Mouse (Mus musculus) megakaryocyte progenitor cell, adult 5-6 weeks (primary cell): ENCODE data around the gene Nbea. TPM values are rescaled to one million over a fixed set of nuclear protein-coding genes. Genes with fewer than 3 reads are reported as not detected.

Experiments used
- ATAC-seq: replicated peaks from 2 replicates; pipeline ENCODE4 v1.8.0; 2016; ENCODE audit warnings: mild to moderate bottlenecking, moderate TSS enrichment, inconsistent platforms; ENCODE audit not compliant: poor library complexity
- total RNA-seq, 2 experiments: library from RNA; stranded (forward) in 1 of 2; stranded (reverse) in 1 of 2; fragments of 157-497, 149-512 nt in 1 of 2; fragments of 200-1000 nt in 1 of 2; gene quantifications; 2 replicates each; pipeline versions ENCODE4 v1.2.3 to v1.2.4; 2015 to 2017

Nbea gene
- total RNA-seq (2015) (0.27 TPM in 1 of 2 replicates, not detected in the other), total RNA-seq (2017) (under 0.01 and 0.84 TPM in 2 replicates)

GRCm38 (mm10) chr3:56183159-56184133 lies at the start of gene Nbea:
Gene Nbea, minus strand, starts transcription at chr3:56183701.
- peak; percentile 61 for ATAC-seq

DNA sequence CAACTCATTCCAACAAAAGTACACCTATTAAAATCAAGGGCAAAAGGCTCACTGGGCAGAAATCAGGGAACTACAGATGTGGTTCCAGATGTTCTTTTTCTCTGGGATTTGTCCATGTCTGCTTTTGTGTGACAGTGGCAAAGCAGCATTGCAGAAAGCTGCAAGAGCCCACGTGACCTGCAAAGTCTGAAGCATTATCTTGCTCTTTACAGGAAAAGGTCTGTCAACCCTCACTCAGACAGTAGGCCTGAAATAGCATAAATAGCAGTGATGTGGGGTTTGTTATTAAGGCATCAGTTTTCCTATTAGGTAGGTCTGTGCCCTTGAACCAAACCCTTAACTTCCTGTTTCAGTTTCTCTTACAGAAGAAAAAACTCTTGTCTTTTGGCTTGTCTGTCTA lies 45.8 kb upstream of the Nbea start:
- ATAC-seq, result no peak

- no peak for ATAC-seq
These were observed 32.5 kb upstream of the Nbea start for GRCm38 (mm10) chr3:56215989-56216388.

DNA sequence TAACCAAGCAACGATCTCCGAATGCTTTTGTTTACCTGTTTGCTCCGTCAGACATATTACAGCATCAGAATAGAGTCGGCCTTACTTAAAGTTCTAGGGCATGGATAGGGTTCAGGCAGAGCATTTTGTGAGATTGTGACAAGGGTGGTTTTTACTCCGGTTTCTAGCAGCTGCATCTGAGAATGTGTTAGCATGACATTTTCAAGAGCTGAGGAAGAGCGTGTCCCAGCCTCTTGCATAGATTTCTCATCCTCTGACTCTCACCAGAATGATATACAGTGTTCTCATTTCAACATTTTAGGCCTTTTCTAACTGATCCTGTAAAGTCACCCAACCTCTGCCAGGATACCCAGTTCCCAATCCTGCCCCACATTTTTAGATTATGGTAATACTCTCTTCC lies 20.5 kb upstream of the Nbea start:
- no peak for ATAC-seq

DNA sequence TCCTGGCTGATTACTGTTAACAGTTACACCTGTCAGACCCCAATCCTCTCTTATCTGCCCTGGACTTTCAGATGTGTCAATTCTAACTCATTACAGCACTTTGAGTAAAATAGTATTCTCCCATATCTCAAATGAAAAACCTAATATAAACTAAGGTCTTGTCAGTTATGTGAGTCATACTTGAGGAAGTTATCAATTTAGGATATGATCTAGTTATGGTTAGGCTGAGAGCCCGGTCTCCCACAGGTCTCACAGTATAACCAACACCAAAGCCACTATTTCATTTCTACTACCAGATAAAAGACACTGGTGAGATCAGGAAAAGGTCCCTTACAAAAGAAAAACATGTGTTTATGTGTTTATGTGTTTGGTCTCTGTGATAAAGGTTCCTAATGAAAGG lies 4.7 kb upstream of the Nbea start:
- no peak for ATAC-seq

DNA sequence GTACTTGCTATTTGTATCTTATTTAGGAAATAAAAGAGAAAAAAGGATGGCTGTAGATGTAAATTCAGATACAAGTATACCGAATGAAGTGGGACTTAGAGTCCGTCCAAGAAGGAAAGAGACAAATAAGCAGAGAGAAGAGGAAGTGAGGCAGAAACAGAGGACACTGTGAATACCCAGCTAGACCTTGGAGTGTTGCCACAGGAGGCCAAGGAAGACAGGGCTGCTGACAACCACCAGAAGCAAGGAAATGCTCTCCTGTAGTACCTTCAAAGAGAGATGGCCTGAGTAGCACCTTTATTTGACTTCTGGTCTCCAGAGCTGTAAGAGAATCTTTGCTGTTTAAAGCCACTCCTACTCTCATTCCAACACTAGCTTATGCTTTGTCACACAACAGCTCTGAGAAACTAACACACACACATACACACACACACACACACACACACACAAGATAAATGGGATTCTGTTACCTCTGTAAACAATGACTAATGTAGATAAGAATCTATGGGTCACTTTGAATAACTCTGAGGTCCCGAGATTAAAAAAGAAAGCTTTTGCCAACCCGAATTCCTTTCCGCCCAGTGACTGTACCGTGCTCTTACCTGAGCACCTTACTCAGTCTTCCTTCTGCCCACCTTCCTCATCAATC lies 3.8 kb upstream of the Nbea start:
- no peak for ATAC-seq

GRCm38 (mm10) chr3:56182371-56183158 lies 936 bp downstream of the Nbea start:
- ATAC-seq, result 0 out of 2 replicates have a peak, but pooled peaks have one; percentile 17

GRCm38 (mm10) chr3:56181991-56182370 lies 1.5 kb downstream of the Nbea start:
- ATAC-seq, result no peak

- peak; percentile 37; the same call in 1 of the 2 replicates for ATAC-seq
These were observed 2.5 kb downstream of the Nbea start for GRCm38 (mm10) chr3:56181025-56181424.

DNA sequence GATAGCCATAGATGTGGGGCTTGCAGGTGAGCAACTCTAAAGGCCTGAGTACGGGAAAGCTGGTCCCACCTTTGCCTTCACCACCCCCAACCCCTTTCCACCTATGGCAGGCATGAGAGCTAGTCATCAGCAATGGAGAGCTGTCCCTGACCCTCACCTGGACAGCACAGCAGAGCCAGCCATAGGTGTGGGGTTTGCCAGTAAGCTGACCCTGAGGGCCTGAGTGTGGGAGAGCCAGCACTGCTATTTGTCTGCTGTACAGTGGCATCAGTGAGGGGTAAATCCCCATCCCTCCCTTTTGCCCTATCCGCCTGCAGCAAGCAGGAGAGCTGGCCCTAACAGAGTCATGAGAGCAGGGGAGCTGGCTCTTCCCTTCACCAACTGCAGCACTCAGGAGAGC lies 25.6 kb downstream of the Nbea start:
- ATAC-seq, result no peak

GRCm38 (mm10) chr3:56126674-56127073 lies 56.8 kb downstream of the Nbea start:
- no peak for ATAC-seq

DNA sequence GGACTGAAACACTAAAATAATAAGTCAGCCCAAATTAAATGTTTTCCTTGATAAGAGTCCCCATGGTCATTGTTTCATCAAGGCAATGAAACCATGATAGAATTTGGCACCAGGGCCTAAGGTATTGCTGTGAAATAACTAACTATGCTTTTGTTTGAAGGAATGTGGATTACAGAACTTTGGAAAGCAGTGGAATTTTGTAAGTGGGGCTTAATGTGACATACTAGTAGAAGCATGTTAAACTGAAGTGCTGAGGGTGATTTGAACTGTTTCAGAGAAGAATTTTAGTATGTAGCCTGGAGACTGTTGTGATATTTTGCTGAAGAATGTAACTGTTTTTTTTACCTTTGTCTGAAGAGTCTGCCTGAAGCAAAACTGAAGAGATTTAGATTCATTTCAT lies 66.9 kb downstream of the Nbea start:
- no peak for ATAC-seq

GRCm38 (mm10) chr3:56108101-56108500 lies 75.4 kb downstream of the Nbea start:
- no peak for ATAC-seq

- no peak for ATAC-seq
These were observed 86.4 kb downstream of the Nbea start for GRCm38 (mm10) chr3:56097105-56097504.

GRCm38 (mm10) chr3:56079015-56079612 lies 104.4 kb downstream of the Nbea start:
- no peak for ATAC-seq

GRCm38 (mm10) chr3:56067849-56068248 lies 115.7 kb downstream of the Nbea start:
- no peak for ATAC-seq

DNA sequence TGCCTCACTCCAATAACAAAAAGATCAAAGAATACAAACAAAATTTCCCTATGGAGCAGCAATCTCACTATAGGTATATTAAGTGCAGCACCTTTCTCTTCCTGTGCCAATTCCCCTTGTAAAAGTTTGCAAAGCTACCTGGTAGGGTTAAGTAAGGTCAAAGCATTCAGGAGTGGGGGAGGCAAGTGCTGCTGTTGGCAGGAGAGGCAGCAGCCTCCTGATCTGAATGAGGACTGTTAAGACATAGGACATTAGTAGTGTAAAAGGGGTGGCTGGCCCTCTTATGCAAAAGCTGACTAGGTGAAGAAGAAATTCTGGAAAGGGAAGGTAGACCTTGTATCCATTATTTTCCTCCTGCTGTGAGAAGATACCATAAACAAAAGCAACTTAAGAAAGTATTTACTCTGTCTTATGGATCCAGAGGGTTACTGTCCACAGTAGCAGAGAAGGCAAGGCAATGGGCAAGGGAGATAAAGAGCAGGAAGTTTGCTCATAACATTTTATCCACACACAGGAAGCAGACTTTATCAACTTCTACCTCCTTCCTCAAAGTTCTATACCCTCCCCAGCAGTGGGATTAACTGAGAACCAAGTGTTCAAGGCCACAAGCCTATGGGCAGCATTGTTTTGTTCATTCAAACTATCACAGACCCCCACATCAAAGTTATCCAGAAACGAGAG lies 117.0 kb downstream of the Nbea start:
- no peak for ATAC-seq

- ATAC-seq, result no peak
These were observed 118.3 kb downstream of the Nbea start for GRCm38 (mm10) chr3:56065234-56065633.

- ATAC-seq, result no peak; the same call in 1 of the 2 replicates
These were observed 137.7 kb downstream of the Nbea start for GRCm38 (mm10) chr3:56045659-56046336.

- ATAC-seq, result no peak
These were observed 140.4 kb downstream of the Nbea start for GRCm38 (mm10) chr3:56043091-56043490.
